Mouse (Mus musculus): Measurements from ENCODE around the gene Mycbp2. TPM values are rescaled to one million over a fixed set of nuclear protein-coding genes. Genes with fewer than 3 reads are reported as not detected.

Mycbp2 gene
- polyA plus RNA-seq, 1 experiment, result 5.9 TPM

GRCm38 (mm10) chr14:103354396-103355352 lies 8.1 kb upstream of the Mycbp2 start:
- no peak overlapping the region for H3ac ChIP-seq (ENCODE audit: control insufficient read depth, insufficient read length, low read depth)
- H3K27me3 ChIP-seq (ENCODE audit: control insufficient read depth, insufficient read depth, insufficient read length), result no peaks in the 10 kb centered on the region
- H3K36me3 ChIP-seq (ENCODE audit: control insufficient read depth, insufficient read depth), result no peaks in the 10 kb centered on the region
- TF ChIP-seq CTCF (IDR thresholded peaks at IDR 0.05; ENCODE audit: control insufficient read depth, insufficient read depth, insufficient read length) (no peak), USF1 (IDR thresholded peaks at IDR 0.05; ENCODE audit: low read depth) (no peak), FOSL1 (IDR thresholded peaks at IDR 0.05; ENCODE audit: insufficient read depth, low read length, poor library complexity, severe bottlenecking) (no peak), MAX (IDR thresholded peaks at IDR 0.05) (no peak), MYOD1 (IDR thresholded peaks at IDR 0.05; ENCODE audit: control insufficient read depth, insufficient read length, low read depth) (no peak), CEBPB (IDR thresholded peaks at IDR 0.05; ENCODE audit: low read depth) (no peak), MYOG (IDR thresholded peaks at IDR 0.05; ENCODE audit: control insufficient read depth, extremely low read depth, insufficient read length) (no peak)
- H3K79me2 ChIP-seq (ENCODE audit: control insufficient read depth, insufficient read depth), result no peaks in the 10 kb centered on the region
- H3K4me3 ChIP-seq (ENCODE audit: insufficient read depth, poor library complexity, severe bottlenecking), result no peak overlapping the region
- H3K79me3 ChIP-seq (ENCODE audit: low read depth), result no peaks in the 10 kb centered on the region

- Histone ChIP-seq H3ac (ENCODE audit: control insufficient read depth, insufficient read length, low read depth) (peak overlapping the region; percentile 77), H3K79me3 (ENCODE audit: low read depth) (peaks cover 40% of the 10 kb centered on the region), H3K27me3 (ENCODE audit: control insufficient read depth, insufficient read depth, insufficient read length) (no peaks in the 10 kb centered on the region)
Measured at GRCm38 (mm10) chr14:103345858-103346728, 521 bp downstream of the Mycbp2 start.

DNA sequence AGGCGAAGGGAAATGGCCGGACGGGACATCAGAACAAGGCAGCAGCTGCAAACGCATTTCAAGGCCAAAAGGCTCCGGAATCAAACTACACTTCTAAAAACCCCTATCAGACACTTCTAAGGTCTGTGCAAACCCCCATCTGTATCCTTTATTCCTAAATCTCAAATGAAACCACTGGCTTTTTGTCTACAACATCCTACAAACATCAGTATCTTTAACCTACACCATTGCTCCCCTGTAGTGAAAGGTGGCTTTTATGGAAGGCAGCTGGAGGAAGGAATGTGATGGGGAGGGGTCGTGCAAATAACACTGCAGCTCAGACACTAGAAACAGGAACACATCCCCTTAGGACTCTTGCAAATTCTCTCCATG lies 1.1 kb downstream of the Mycbp2 start:
- H3K27me3 ChIP-seq (ENCODE audit: control insufficient read depth, insufficient read depth, insufficient read length), result no peaks in the 10 kb centered on the region
- H3ac ChIP-seq (ENCODE audit: control insufficient read depth, insufficient read length, low read depth), result peak overlapping the region; percentile 77
- TF ChIP-seq CEBPB (IDR thresholded peaks at IDR 0.05; ENCODE audit: low read depth) (no peak), MAX (IDR thresholded peaks at IDR 0.05) (no peak), MYOD1 (IDR thresholded peaks at IDR 0.05; ENCODE audit: control insufficient read depth, insufficient read length, low read depth) (no peak)
- H3K4me3 ChIP-seq (ENCODE audit: insufficient read depth, poor library complexity, severe bottlenecking), result peak overlapping the region; percentile 55
- H3K79me3 ChIP-seq (ENCODE audit: low read depth), result peaks cover 41% of the 10 kb centered on the region
- no peaks in the 10 kb centered on the region for H3K36me3 ChIP-seq (ENCODE audit: control insufficient read depth, insufficient read depth)
- peaks cover 57% of the 10 kb centered on the region for H3K79me2 ChIP-seq (ENCODE audit: control insufficient read depth, insufficient read depth)

More at GRCm38 (mm10) chr14:103345858-103346728, 521 bp downstream of the Mycbp2 start:
- TF ChIP-seq FOSL1 (IDR thresholded peaks at IDR 0.05; ENCODE audit: insufficient read depth, low read length, poor library complexity, severe bottlenecking), result no peak
- TF ChIP-seq CTCF (IDR thresholded peaks at IDR 0.05; ENCODE audit: control insufficient read depth, insufficient read depth, insufficient read length), result peak; percentile 29
- Histone ChIP-seq H3K79me2 (ENCODE audit: control insufficient read depth, insufficient read depth) (peaks cover 52% of the 10 kb centered on the region), H3K36me3 (ENCODE audit: control insufficient read depth, insufficient read depth) (no peaks in the 10 kb centered on the region), H3K4me3 (ENCODE audit: insufficient read depth, poor library complexity, severe bottlenecking) (peak overlapping the region; percentile 55)

DNA sequence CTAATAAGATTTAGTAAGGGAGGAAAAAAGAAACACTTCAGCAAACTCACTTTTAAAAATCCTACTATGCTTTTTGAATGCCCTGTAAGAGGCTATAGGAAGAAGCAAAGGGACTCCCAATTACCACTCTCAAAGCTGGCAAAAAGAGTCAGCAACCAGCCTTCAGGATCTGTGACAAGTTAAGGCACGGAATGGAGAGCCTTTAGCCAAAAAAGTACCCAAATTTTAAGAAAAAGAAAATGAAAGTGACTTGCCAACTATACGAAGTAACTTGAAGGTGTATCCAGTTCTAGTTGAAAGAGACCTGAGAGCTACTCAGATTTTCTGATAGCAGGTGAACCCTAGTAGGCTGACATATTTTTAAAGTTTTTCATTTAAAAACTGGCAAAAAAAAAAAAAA lies 1.6 kb downstream of the Mycbp2 start:
- Histone ChIP-seq H3ac (ENCODE audit: control insufficient read depth, insufficient read length, low read depth) (no peak overlapping the region), H3K27me3 (ENCODE audit: control insufficient read depth, insufficient read depth, insufficient read length) (no peaks in the 10 kb centered on the region), H3K79me3 (ENCODE audit: low read depth) (peaks cover 45% of the 10 kb centered on the region), H3K79me2 (ENCODE audit: control insufficient read depth, insufficient read depth) (peaks cover 61% of the 10 kb centered on the region), H3K4me3 (ENCODE audit: insufficient read depth, poor library complexity, severe bottlenecking) (peak overlapping the region; percentile 55), H3K36me3 (ENCODE audit: control insufficient read depth, insufficient read depth) (no peaks in the 10 kb centered on the region)
- TF ChIP-seq CEBPB (IDR thresholded peaks at IDR 0.05; ENCODE audit: low read depth) (no peak), FOSL1 (IDR thresholded peaks at IDR 0.05; ENCODE audit: insufficient read depth, low read length, poor library complexity, severe bottlenecking) (no peak), USF1 (IDR thresholded peaks at IDR 0.05; ENCODE audit: low read depth) (no peak), MAX (IDR thresholded peaks at IDR 0.05) (no peak), CTCF (IDR thresholded peaks at IDR 0.05; ENCODE audit: control insufficient read depth, insufficient read depth, insufficient read length) (no peak), MYOG (IDR thresholded peaks at IDR 0.05; ENCODE audit: control insufficient read depth, extremely low read depth, insufficient read length) (no peak), MYOD1 (IDR thresholded peaks at IDR 0.05; ENCODE audit: control insufficient read depth, insufficient read length, low read depth) (no peak)

- peaks cover 52% of the 10 kb centered on the region for H3K79me3 ChIP-seq (ENCODE audit: low read depth)
- H3K79me2 ChIP-seq (ENCODE audit: control insufficient read depth, insufficient read depth), result peaks cover 66% of the 10 kb centered on the region
- no peaks in the 10 kb centered on the region for H3K36me3 ChIP-seq (ENCODE audit: control insufficient read depth, insufficient read depth)
- no peak for TF ChIP-seq MAX (IDR thresholded peaks at IDR 0.05)
- no peak for TF ChIP-seq MYOD1 (IDR thresholded peaks at IDR 0.05; ENCODE audit: control insufficient read depth, insufficient read length, low read depth)
- no peak for TF ChIP-seq FOSL1 (IDR thresholded peaks at IDR 0.05; ENCODE audit: insufficient read depth, low read length, poor library complexity, severe bottlenecking)
- no peak for TF ChIP-seq CEBPB (IDR thresholded peaks at IDR 0.05; ENCODE audit: low read depth)
- TF ChIP-seq MYOG (IDR thresholded peaks at IDR 0.05; ENCODE audit: control insufficient read depth, extremely low read depth, insufficient read length), result no peak
- TF ChIP-seq USF1 (IDR thresholded peaks at IDR 0.05; ENCODE audit: low read depth), result no peak
- no peaks in the 10 kb centered on the region for H3K27me3 ChIP-seq (ENCODE audit: control insufficient read depth, insufficient read depth, insufficient read length)
- no peak overlapping the region for H3K4me3 ChIP-seq (ENCODE audit: insufficient read depth, poor library complexity, severe bottlenecking)
- H3ac ChIP-seq (ENCODE audit: control insufficient read depth, insufficient read length, low read depth), result no peak overlapping the region
Measured at GRCm38 (mm10) chr14:103343791-103344190, 2.8 kb downstream of the Mycbp2 start.
